Mouse (Mus musculus) brown adipose tissue, adult 24 weeks (tissue): ENCODE measurements around the gene Patz1. TPM values are rescaled to one million over a fixed set of nuclear protein-coding genes. Genes with fewer than 3 reads are reported as not detected.

Source experiments
- H3K27ac ChIP-seq: fragments of 200-500 bp; replicated peaks from 2 replicates; pipeline ENCODE4 v1.5.1; 2012; ENCODE audit warnings: low read depth, mild to moderate bottlenecking, low read length
- H3K4me1 ChIP-seq: fragments of 200-500 bp; 2 replicates; pipeline ENCODE4 v1.6.1; 2012; ENCODE audit warnings: low read length, mixed read lengths; ENCODE audit not compliant: control insufficient read depth, insufficient read depth, insufficient read length
- H3K4me3 ChIP-seq: fragments of 200-500 bp; 2 replicates; pipeline ENCODE4 v1.5.1; 2012; ENCODE audit warnings: low read depth, mild to moderate bottlenecking, low read length, moderate library complexity; ENCODE audit not compliant: insufficient read depth
- polyA plus RNA-seq: library from polyadenylated mRNA; stranded (reverse); fragments of >200 nt; gene quantifications from 2 replicates; pipeline ENCODE4 v1.2.4, GENCODE M21; 2012; ENCODE audit not compliant: missing spikeins, insufficient read depth, insufficient read length

Gene Patz1
- 2.0 and 4.0 TPM in 2 replicates for polyA plus RNA-seq

- Histone ChIP-seq H3K27ac (peak within 1 kb of the TSS; percentile 89), H3K4me3 (peak within 1 kb of the TSS; percentile 98), H3K4me1 (peaks cover 18% of the 10 kb centered on the region)
Observed at GRCm38 (mm10) chr11:3288521-3289301, at the start of gene Patz1. TSS of gene Patz1 (plus strand) at chr11:3288874.

DNA sequence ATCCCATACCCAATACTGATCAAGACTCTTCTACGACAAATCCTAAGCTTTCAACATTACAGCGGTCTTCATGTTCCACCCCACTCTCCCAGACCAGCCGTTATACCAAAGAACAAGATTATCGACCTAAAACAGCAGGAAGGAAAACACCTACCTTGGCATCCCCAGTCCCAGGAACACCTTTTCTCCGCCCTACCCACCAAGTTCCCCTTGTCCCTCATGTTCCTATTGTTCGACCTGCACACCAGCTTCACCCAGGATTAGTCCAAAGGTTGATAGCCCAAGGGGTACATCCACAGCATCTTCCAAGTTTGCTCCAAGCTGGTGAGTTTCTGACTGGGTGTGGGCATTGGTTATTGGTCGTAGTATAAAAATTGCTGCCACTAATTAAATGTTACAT, 46.3 kb upstream of the Patz1 start:
- Histone ChIP-seq H3K4me1 (no peaks in the 10 kb centered on the region), H3K27ac (no peak overlapping the region), H3K4me3 (no peak overlapping the region)

GRCm38 (mm10) chr11:3243771-3244170, 44.9 kb upstream of the Patz1 start:
- Histone ChIP-seq H3K27ac (no peak overlapping the region), H3K4me3 (no peak overlapping the region), H3K4me1 (no peaks in the 10 kb centered on the region)

DNA sequence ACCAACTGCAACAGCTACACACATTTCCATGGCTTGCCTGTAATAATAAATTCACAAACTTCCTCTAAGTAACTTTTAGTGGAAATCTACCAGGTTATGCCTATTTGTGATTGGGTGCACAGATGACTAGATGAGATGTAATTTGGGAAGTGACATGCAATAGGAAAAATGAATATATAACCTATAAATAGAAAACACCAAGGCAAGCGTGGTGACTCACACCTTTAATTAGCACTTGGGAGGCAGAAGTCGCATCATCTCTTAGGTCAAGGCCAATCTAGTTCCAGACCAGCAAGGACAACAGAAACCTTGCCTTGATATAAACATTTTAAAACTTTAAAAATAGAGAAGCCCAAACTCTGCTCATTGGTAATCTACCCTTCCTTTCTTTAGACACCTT, 41.3 kb upstream of the Patz1 start:
- no peak overlapping the region for H3K4me3 ChIP-seq
- no peaks in the 10 kb centered on the region for H3K4me1 ChIP-seq
- no peak overlapping the region for H3K27ac ChIP-seq

DNA sequence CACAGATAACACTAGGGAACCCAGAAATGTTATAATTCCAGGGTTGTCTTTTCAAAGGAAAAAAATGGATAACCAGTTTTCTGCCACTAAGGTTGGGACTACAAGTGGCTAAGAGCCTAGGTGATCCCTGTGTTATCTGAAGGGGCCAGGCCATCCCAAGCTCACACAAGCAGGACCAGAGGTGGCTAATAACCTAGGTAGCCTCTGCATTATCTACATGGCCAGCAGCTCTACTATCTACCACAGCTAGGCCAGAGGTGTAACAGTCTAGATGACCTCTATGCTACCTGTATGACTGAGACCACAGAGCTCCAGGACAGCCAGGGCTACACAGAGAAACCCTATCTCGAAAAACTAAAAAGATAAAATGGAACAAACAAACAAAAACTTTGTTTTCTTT, 29.1 kb upstream of the Patz1 start:
- H3K4me3 ChIP-seq, result no peak overlapping the region
- H3K27ac ChIP-seq, result no peak overlapping the region
- H3K4me1 ChIP-seq, result no peaks in the 10 kb centered on the region

DNA sequence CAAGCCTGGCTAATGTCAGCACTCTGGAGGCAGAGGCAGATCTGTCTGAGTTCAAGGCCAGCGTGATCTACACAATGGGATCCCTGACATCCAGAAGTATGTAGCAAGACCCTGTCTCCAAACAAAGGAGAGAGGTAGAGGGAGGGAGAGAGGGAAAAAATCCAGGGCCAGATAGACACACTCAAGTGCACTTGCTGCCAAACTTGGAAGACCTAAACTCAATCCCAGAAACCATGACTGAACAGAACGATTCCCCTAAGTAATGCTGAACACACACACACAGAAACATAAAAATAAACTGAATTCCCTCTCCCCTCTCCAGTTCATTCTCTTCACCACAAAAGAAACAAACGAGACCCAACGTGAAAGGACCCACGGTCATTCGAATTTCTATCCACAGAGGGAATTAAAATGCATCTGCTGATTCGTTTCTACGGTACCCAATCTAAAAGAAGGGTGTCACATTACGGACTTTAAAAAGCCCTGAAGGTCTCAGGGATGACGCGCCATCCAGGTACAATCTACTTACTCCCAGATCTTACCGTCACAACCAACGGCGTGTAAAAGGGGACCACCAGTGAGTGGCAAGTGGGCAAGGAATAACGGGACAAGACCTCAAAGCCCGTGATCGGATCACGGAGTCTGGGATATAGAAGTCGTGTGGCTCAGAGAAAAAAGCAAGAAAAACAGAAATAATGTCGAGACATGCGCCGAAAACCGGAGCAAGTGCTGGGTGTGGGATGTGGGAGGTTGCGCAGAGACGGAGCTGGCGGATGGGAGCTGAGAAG, 23.2 kb upstream of the Patz1 start:
- Histone ChIP-seq H3K27ac (peak overlapping the region; percentile 68), H3K4me3 (peak overlapping the region; percentile 88), H3K4me1 (peaks cover 3% of the 10 kb centered on the region; the same call in 1 of the 2 replicates)

- Histone ChIP-seq H3K4me3 (peak within 1 kb of the TSS; percentile 91), H3K27ac (peak within 1 kb of the TSS; percentile 71), H3K4me1 (peaks cover 3% of the 10 kb centered on the region; the same call in 1 of the 2 replicates)
Observed at GRCm38 (mm10) chr11:3266079-3266685, 22.5 kb upstream of the Patz1 start, which contains the start of gene Drg1. TSS of gene Drg1 (minus strand) at chr11:3266415.

- peaks cover 3% of the 10 kb centered on the region; the same call in 1 of the 2 replicates for H3K4me1 ChIP-seq
- H3K27ac ChIP-seq, result no peak overlapping the region
- peak overlapping the region; percentile 33; the same call in 1 of the 2 replicates for H3K4me3 ChIP-seq
Observed at GRCm38 (mm10) chr11:3267133-3267532, 21.5 kb upstream of the Patz1 start.

- H3K4me3 ChIP-seq, result no peak overlapping the region
- H3K4me1 ChIP-seq, result peaks cover 3% of the 10 kb centered on the region; the same call in 1 of the 2 replicates
- H3K27ac ChIP-seq, result no peak overlapping the region
Observed at GRCm38 (mm10) chr11:3269241-3269640, 19.4 kb upstream of the Patz1 start.

- Histone ChIP-seq H3K27ac (no peak overlapping the region), H3K4me1 (no peaks in the 10 kb centered on the region), H3K4me3 (no peak overlapping the region)
Observed at GRCm38 (mm10) chr11:3278351-3278750, 10.3 kb upstream of the Patz1 start.

DNA sequence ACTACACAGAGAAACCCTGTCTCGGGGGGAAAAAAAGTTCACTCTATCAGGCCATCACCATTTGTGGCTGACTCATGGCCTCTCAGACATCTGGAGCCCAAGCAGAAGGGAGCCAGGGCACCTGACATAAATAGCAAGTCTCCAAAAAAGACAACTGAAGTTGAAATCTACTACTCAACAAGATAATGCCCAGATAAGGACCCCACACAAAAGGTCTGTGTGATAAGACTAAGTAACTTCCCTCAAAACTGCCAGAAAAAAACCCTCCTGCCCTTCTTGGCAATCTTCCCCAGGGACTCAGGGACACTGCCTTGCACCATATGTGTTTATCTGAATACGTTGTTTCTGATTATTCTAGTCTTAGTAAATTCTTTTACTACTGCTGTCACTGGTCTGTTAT, 8.9 kb upstream of the Patz1 start:
- Histone ChIP-seq H3K4me1 (no peaks in the 10 kb centered on the region), H3K27ac (no peak overlapping the region), H3K4me3 (no peak overlapping the region)

- H3K27ac ChIP-seq, result no peak overlapping the region
- no peaks in the 10 kb centered on the region for H3K4me1 ChIP-seq
- H3K4me3 ChIP-seq, result no peak overlapping the region
Observed at GRCm38 (mm10) chr11:3282887-3283286, 5.8 kb upstream of the Patz1 start.

- Histone ChIP-seq H3K4me1 (no peaks in the 10 kb centered on the region), H3K4me3 (no peak overlapping the region), H3K27ac (no peak overlapping the region)
Observed at GRCm38 (mm10) chr11:3283645-3284044, 5.0 kb upstream of the Patz1 start.

DNA sequence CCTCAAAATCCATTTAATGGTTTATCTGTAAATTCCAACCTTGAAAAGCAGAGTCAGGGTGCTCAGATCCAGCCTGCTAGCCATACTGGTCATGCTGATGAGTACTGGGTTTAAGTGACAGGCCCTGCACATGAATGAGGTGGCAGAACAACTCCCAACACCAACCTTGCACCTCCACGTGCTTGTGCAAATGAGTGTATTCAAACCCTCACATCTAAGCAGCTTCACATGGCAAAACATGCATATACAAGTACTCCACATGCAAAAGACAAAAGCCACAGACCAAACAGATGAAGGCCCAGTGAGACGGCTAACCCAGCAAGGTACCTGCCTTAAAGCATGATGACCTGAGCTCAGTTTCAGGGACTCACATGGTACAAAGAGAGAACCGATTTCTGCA, 2.7 kb upstream of the Patz1 start:
- H3K4me3 ChIP-seq, result no peak overlapping the region
- no peaks in the 10 kb centered on the region for H3K4me1 ChIP-seq
- no peak overlapping the region for H3K27ac ChIP-seq

GRCm38 (mm10) chr11:3287131-3287530, 1.5 kb upstream of the Patz1 start:
- H3K4me1 ChIP-seq, result peaks cover 6% of the 10 kb centered on the region; the same call in 1 of the 2 replicates
- no peak overlapping the region for H3K4me3 ChIP-seq
- no peak overlapping the region for H3K27ac ChIP-seq
